Mouse (Mus musculus): ENCODE results near the gene Cacna2d3.

The Cacna2d3 gene

GRCm38 (mm10) chr14:29179397-29179888 is 542.2 kb downstream of the Cacna2d3 start:
- no peak for DNase-seq (ENCODE audit: extremely low read depth, insufficient read length, low spot score)

GRCm38 (mm10) chr14:29178695-29179396 is 542.8 kb downstream of the Cacna2d3 start:
- no peak for DNase-seq (ENCODE audit: extremely low read depth, insufficient read length, low spot score)

GRCm38 (mm10) chr14:29174762-29175161 is 546.9 kb downstream of the Cacna2d3 start:
- DNase-seq (ENCODE audit: extremely low read depth, insufficient read length, low spot score), result no peak

GRCm38 (mm10) chr14:29172207-29172606 is 549.5 kb downstream of the Cacna2d3 start:
- no peak for DNase-seq (ENCODE audit: extremely low read depth, insufficient read length, low spot score)

GRCm38 (mm10) chr14:29164653-29165030 is 557.0 kb downstream of the Cacna2d3 start:
- no peak for DNase-seq (ENCODE audit: extremely low read depth, insufficient read length, low spot score)

GRCm38 (mm10) chr14:29163998-29164652 is 557.5 kb downstream of the Cacna2d3 start:
- no peak for DNase-seq (ENCODE audit: extremely low read depth, insufficient read length, low spot score)

GRCm38 (mm10) chr14:29159803-29160202 is 561.9 kb downstream of the Cacna2d3 start:
- no peak for DNase-seq (ENCODE audit: extremely low read depth, insufficient read length, low spot score)

- DNase-seq (ENCODE audit: extremely low read depth, insufficient read length, low spot score), result no peak
Observed at GRCm38 (mm10) chr14:29157096-29157495, 564.6 kb downstream of the Cacna2d3 start.

GRCm38 (mm10) chr14:29144184-29144583 is 577.5 kb downstream of the Cacna2d3 start:
- DNase-seq (ENCODE audit: extremely low read depth, insufficient read length, low spot score), result no peak

- no peak for DNase-seq (ENCODE audit: extremely low read depth, insufficient read length, low spot score)
Observed at GRCm38 (mm10) chr14:29137614-29138013, 584.0 kb downstream of the Cacna2d3 start.

- DNase-seq (ENCODE audit: extremely low read depth, insufficient read length, low spot score), result no peak
Observed at GRCm38 (mm10) chr14:29137006-29137579, 584.6 kb downstream of the Cacna2d3 start.

GRCm38 (mm10) chr14:29134901-29135300 is 586.8 kb downstream of the Cacna2d3 start:
- no peak for DNase-seq (ENCODE audit: extremely low read depth, insufficient read length, low spot score)

- no peak for DNase-seq (ENCODE audit: extremely low read depth, insufficient read length, low spot score)
Observed at GRCm38 (mm10) chr14:29130511-29130910, 591.2 kb downstream of the Cacna2d3 start.

- DNase-seq (ENCODE audit: extremely low read depth, insufficient read length, low spot score), result no peak
Observed at GRCm38 (mm10) chr14:29123886-29124285, 597.8 kb downstream of the Cacna2d3 start.

GRCm38 (mm10) chr14:29122749-29123148 is 598.9 kb downstream of the Cacna2d3 start:
- no peak for DNase-seq (ENCODE audit: extremely low read depth, insufficient read length, low spot score)

GRCm38 (mm10) chr14:29113852-29114450 is 607.7 kb downstream of the Cacna2d3 start:
- DNase-seq (ENCODE audit: extremely low read depth, insufficient read length, low spot score), result no peak

GRCm38 (mm10) chr14:29111666-29112065 is 610.0 kb downstream of the Cacna2d3 start:
- no peak for DNase-seq (ENCODE audit: extremely low read depth, insufficient read length, low spot score)

- no peak for DNase-seq (ENCODE audit: extremely low read depth, insufficient read length, low spot score)
Observed at GRCm38 (mm10) chr14:29110351-29111091, 611.1 kb downstream of the Cacna2d3 start.

- DNase-seq (ENCODE audit: extremely low read depth, insufficient read length, low spot score), result no peak
Observed at GRCm38 (mm10) chr14:29107464-29107863, 614.2 kb downstream of the Cacna2d3 start.

GRCm38 (mm10) chr14:29097776-29098175 is 623.9 kb downstream of the Cacna2d3 start:
- DNase-seq (ENCODE audit: extremely low read depth, insufficient read length, low spot score), result no peak

GRCm38 (mm10) chr14:29095431-29095830 is 626.2 kb downstream of the Cacna2d3 start:
- DNase-seq (ENCODE audit: extremely low read depth, insufficient read length, low spot score), result no peak

Data from 3134 (cell line).